Mouse (Mus musculus): ENCODE data around the gene Cc2d2a. TPM values are rescaled to one million over a fixed set of nuclear protein-coding genes. Genes with fewer than 3 reads are reported as not detected.
A peak's percentile ranks its signal among the peaks of the same experiment; 100 is the strongest.

The Cc2d2a gene
- polyA plus RNA-seq, 1 experiment from 2014 or later = 7.8 TPM

DNA sequence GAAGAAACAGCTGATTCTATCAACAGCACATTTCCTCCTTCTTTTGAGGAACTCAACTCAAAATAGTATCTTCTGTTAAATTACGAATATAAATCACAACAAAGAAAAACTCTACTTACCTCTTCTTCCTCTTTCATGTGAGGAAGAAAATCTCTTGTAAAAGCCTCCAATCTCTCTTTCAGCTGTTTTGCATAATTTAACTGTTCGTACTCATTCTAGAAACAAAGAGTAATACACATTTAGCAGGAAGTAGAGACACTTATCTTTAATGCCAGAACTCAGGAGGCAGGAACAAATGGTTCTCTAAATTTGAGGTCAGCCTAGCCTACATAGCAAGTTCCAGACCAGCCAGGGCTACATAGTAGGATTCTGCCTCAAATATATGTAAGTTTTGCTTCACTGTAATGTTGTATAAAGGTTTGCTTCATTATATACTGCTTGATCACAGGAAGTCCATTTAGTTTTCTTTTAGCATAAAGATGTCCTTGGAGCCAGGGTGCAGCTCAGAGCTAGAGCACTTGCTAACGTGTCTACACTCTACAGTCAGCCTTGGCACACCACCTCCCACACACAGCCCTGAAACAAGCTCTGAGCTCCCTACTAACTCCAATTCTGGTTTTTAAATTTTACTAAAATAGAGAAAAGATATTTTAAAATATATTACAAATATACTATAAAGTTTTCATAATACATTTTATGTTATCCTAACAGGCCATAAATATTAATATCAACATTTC is 108.6 kb downstream of the Cc2d2a start:
- WGBS = 88% methylated on average over 3 of the region's 3 CpGs
- no peak overlapping the region for H3K27ac ChIP-seq (ENCODE audit: low read length)
- no peaks in the 10 kb centered on the region for H3K9me3 ChIP-seq (ENCODE audit: control insufficient read depth, low read length)
- peaks cover 15% of the 10 kb centered on the region for H3K36me3 ChIP-seq (ENCODE audit: control insufficient read depth, insufficient read depth)
- ATAC-seq = no peak
- H3K4me3 ChIP-seq (replicated peaks; ENCODE audit: low read length) = no peak overlapping the region
- no peaks in the 10 kb centered on the region for H3K4me1 ChIP-seq (replicated peaks; ENCODE audit: control insufficient read depth, insufficient read depth, low read length)
- no peak overlapping the region for H3K4me2 ChIP-seq (ENCODE audit: low read length)
- H3K27me3 ChIP-seq (replicated peaks; ENCODE audit: control insufficient read depth, insufficient read depth, low read length) = no peaks in the 10 kb centered on the region
- no peak overlapping the region for H3K9ac ChIP-seq (replicated peaks; ENCODE audit: low read depth, low read length)

GRCm38 (mm10) chr5:43771555-43771954 is 109.4 kb downstream of the Cc2d2a start:
- H3K4me3 ChIP-seq (replicated peaks; ENCODE audit: low read length) = no peak overlapping the region
- H3K4me1 ChIP-seq (replicated peaks; ENCODE audit: control insufficient read depth, insufficient read depth, low read length) = peaks cover 3% of the 10 kb centered on the region
- H3K27me3 ChIP-seq (replicated peaks; ENCODE audit: control insufficient read depth, insufficient read depth, low read length) = no peaks in the 10 kb centered on the region
- H3K9me3 ChIP-seq (ENCODE audit: control insufficient read depth, low read length) = no peaks in the 10 kb centered on the region
- no peak for ATAC-seq
- 91% methylated on average over 3 of the region's 3 CpGs for WGBS
- H3K4me2 ChIP-seq (ENCODE audit: low read length) = no peak overlapping the region
- H3K36me3 ChIP-seq (ENCODE audit: control insufficient read depth, insufficient read depth) = peaks cover 15% of the 10 kb centered on the region
- no peak overlapping the region for H3K9ac ChIP-seq (replicated peaks; ENCODE audit: low read depth, low read length)
- no peak overlapping the region for H3K27ac ChIP-seq (ENCODE audit: low read length)

DNA sequence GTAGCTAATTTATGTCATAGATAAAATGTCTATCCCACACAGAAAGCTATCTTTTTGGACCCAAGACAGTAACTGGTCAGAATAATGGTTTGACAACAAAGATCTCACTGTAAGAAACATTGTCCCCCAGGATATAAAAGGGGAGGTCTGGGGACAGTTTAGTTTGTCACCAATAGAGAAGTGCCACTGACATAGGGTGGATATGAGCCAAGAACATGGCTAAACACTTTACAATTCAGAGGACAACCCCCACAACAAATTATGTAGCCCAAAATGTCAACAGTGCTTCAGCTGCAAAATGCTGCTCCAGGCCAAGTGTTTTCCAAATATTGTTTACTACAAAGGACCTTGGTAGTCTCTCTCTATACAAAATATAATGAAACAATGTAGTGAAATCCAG is 114.3 kb downstream of the Cc2d2a start:
- Histone ChIP-seq H3K36me3 (ENCODE audit: control insufficient read depth, insufficient read depth) (peaks cover 2% of the 10 kb centered on the region; the same call in 1 of the 2 replicates), H3K27ac (ENCODE audit: low read length) (no peak overlapping the region), H3K27me3 (replicated peaks; ENCODE audit: control insufficient read depth, insufficient read depth, low read length) (no peaks in the 10 kb centered on the region), H3K4me3 (replicated peaks; ENCODE audit: low read length) (no peak overlapping the region), H3K9ac (replicated peaks; ENCODE audit: low read depth, low read length) (no peak overlapping the region), H3K9me3 (ENCODE audit: control insufficient read depth, low read length) (no peaks in the 10 kb centered on the region), H3K4me1 (replicated peaks; ENCODE audit: control insufficient read depth, insufficient read depth, low read length) (peaks cover 21% of the 10 kb centered on the region), H3K4me2 (ENCODE audit: low read length) (no peak overlapping the region)
- 0 out of 2 replicates have a peak, but pooled peaks have one; percentile 23 for ATAC-seq

- no peaks in the 10 kb centered on the region for H3K9me3 ChIP-seq (ENCODE audit: control insufficient read depth, low read length)
- H3K4me1 ChIP-seq (replicated peaks; ENCODE audit: control insufficient read depth, insufficient read depth, low read length) = peaks cover 21% of the 10 kb centered on the region
- no peak overlapping the region for H3K9ac ChIP-seq (replicated peaks; ENCODE audit: low read depth, low read length)
- no peaks in the 10 kb centered on the region for H3K27me3 ChIP-seq (replicated peaks; ENCODE audit: control insufficient read depth, insufficient read depth, low read length)
- WGBS = 16% methylated on average over 1 of the region's 1 CpGs
- no peak for ATAC-seq
- H3K4me3 ChIP-seq (replicated peaks; ENCODE audit: low read length) = no peak overlapping the region
- no peaks in the 10 kb centered on the region; the same call in 1 of the 2 replicates for H3K36me3 ChIP-seq (ENCODE audit: control insufficient read depth, insufficient read depth)
- no peak overlapping the region for H3K4me2 ChIP-seq (ENCODE audit: low read length)
- no peak overlapping the region for H3K27ac ChIP-seq (ENCODE audit: low read length)
Observed at GRCm38 (mm10) chr5:43776993-43777392, 114.8 kb downstream of the Cc2d2a start.

DNA sequence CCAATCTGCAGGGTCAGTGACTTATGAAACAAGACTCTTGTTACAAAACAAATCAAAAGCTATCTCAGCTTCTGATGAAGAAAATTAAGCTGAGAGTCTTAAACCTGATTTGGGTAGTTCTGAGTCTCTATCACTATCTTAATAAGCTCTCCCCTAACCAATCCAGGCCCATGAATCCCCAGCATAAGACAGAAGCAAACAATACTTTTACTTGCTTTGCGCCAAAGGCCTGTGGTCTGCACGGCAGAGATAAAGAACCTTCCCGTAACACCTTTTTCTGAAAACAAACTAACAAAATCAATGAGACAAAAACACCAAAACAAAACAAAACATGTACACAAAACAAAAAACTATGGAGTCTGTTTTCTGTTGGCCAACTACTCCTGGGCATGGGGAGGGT is 116.4 kb downstream of the Cc2d2a start:
- WGBS = 88% methylated on average over 3 of the region's 3 CpGs
- Histone ChIP-seq H3K4me2 (ENCODE audit: low read length) (no peak overlapping the region), H3K9ac (replicated peaks; ENCODE audit: low read depth, low read length) (no peak overlapping the region), H3K27ac (ENCODE audit: low read length) (no peak overlapping the region), H3K36me3 (ENCODE audit: control insufficient read depth, insufficient read depth) (no peaks in the 10 kb centered on the region; the same call in 1 of the 2 replicates), H3K27me3 (replicated peaks; ENCODE audit: control insufficient read depth, insufficient read depth, low read length) (no peaks in the 10 kb centered on the region), H3K4me1 (replicated peaks; ENCODE audit: control insufficient read depth, insufficient read depth, low read length) (peaks cover 25% of the 10 kb centered on the region), H3K4me3 (replicated peaks; ENCODE audit: low read length) (no peak overlapping the region), H3K9me3 (ENCODE audit: control insufficient read depth, low read length) (no peaks in the 10 kb centered on the region)
- no peak for ATAC-seq

GRCm38 (mm10) chr5:43781423-43781976 is 119.4 kb downstream of the Cc2d2a start:
- WGBS = under 1% methylated on average over 42 of the region's 61 CpGs
- H3K4me1 ChIP-seq (replicated peaks; ENCODE audit: control insufficient read depth, insufficient read depth, low read length) = peaks cover 23% of the 10 kb centered on the region
- H3K36me3 ChIP-seq (ENCODE audit: control insufficient read depth, insufficient read depth) = no peaks in the 10 kb centered on the region; the same call in 1 of the 2 replicates
- H3K27ac ChIP-seq (ENCODE audit: low read length) = peak overlapping the region; percentile 98
- H3K4me2 ChIP-seq (ENCODE audit: low read length) = peak overlapping the region; percentile 75
- ATAC-seq = peak; percentile 74
- peak overlapping the region; percentile 93 for H3K9ac ChIP-seq (replicated peaks; ENCODE audit: low read depth, low read length)
- H3K4me3 ChIP-seq (replicated peaks; ENCODE audit: low read length) = peak overlapping the region; percentile 93
- H3K27me3 ChIP-seq (replicated peaks; ENCODE audit: control insufficient read depth, insufficient read depth, low read length) = no peaks in the 10 kb centered on the region
- no peaks in the 10 kb centered on the region for H3K9me3 ChIP-seq (ENCODE audit: control insufficient read depth, low read length)

DNA sequence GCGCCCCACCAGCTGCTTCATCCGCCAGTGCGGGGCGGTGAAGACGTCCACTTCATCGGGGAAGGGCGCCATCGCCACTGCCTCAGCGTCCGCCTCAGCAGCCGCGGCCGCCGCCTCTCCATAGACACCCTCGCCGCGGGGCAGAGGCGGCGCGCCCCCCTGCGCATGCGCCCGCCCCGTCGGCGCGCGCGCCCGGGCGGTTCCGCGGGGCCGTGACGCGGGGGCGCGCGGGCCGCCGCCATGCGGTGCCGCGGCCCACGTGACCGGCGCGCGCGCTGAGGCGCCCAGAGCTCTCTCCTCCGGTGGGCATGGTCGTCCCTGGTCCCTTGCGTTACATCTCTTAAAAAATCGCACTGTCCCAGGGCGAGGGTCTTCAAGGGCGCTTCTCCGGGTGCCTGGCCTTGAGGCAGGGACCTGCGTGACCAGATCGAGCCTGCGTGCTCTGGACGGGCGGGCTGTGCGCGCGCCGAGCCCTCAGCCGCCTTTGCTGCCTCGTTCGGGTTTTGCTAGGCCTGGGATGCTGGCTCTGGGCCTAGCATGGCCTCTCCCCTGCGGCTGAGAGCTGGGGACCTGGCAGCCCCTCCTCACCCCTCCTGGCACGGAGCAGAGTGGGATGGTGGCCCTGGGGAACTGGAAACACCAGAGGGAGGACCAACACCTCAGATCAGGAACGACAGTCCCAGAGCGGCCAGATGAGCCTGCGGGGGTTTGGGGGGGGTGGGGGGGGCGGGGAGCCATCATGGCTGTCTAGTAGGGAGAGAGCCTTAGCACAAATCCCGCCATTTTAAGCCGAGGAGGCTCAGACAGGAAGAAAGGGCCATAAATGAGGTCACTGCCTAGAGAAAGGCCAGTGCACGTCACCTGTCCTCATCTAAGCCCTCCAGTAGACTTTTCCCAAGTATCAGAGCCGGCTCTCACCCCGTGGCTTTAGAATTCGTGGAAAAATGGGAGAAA is 120.1 kb downstream of the Cc2d2a start:
- Histone ChIP-seq H3K27me3 (replicated peaks; ENCODE audit: control insufficient read depth, insufficient read depth, low read length) (no peaks in the 10 kb centered on the region), H3K9ac (replicated peaks; ENCODE audit: low read depth, low read length) (peak overlapping the region; percentile 93), H3K4me1 (replicated peaks; ENCODE audit: control insufficient read depth, insufficient read depth, low read length) (peaks cover 18% of the 10 kb centered on the region), H3K4me2 (ENCODE audit: low read length) (peak overlapping the region; percentile 74), H3K36me3 (ENCODE audit: control insufficient read depth, insufficient read depth) (no peaks in the 10 kb centered on the region; the same call in 1 of the 2 replicates), H3K9me3 (ENCODE audit: control insufficient read depth, low read length) (no peaks in the 10 kb centered on the region), H3K4me3 (replicated peaks; ENCODE audit: low read length) (peak overlapping the region; percentile 93), H3K27ac (ENCODE audit: low read length) (peak overlapping the region; percentile 98)
- 3% methylated on average over 70 of the region's 82 CpGs for WGBS
- ATAC-seq = peak; percentile 92

DNA sequence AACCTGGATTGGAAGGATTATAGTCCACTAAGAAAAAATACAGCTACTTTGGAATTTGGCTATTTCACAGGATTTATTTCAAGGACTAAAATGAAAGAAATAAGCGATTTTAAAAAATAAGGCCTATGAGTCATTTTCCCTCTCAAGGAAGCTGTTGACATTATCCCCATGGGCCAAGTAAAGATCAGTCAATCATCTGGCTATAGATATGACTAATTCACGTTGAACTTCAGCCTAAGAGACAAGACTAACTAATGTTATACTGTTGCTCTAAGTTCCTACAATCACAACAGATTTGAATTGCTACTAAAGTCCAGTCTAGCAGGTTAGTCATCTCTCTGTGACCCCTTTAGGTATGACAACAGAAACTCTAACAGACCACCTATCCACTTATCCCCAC is 121.8 kb downstream of the Cc2d2a start:
- H3K4me1 ChIP-seq (replicated peaks; ENCODE audit: control insufficient read depth, insufficient read depth, low read length) = peaks cover 18% of the 10 kb centered on the region
- no peak overlapping the region for H3K9ac ChIP-seq (replicated peaks; ENCODE audit: low read depth, low read length)
- H3K4me3 ChIP-seq (replicated peaks; ENCODE audit: low read length) = no peak overlapping the region
- H3K9me3 ChIP-seq (ENCODE audit: control insufficient read depth, low read length) = no peaks in the 10 kb centered on the region
- no peak overlapping the region for H3K27ac ChIP-seq (ENCODE audit: low read length)
- WGBS = 89% methylated on average over 2 of the region's 2 CpGs
- no peaks in the 10 kb centered on the region for H3K36me3 ChIP-seq (ENCODE audit: control insufficient read depth, insufficient read depth)
- no peaks in the 10 kb centered on the region for H3K27me3 ChIP-seq (replicated peaks; ENCODE audit: control insufficient read depth, insufficient read depth, low read length)
- no peak overlapping the region for H3K4me2 ChIP-seq (ENCODE audit: low read length)
- ATAC-seq = no peak

DNA sequence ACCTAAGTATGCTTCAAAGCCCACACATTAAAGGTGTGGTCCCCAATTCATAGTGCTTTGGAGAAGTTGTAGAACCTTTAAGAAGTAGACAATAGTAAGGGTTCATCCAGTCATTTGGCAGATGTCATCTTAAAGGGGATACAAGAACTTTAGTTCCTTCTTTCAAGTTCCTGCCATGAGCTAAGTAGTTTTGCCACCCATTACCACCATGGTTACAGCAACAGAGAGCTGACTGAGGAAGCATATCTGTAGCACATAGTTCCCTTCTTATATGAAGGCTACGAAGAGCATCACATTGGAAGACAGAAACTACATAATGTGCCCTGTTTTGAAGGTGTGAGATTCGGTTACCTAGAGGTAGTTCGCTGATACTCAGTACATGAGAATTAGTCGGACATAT is 124.5 kb downstream of the Cc2d2a start:
- no peak for ATAC-seq
- no peak overlapping the region for H3K4me3 ChIP-seq (replicated peaks; ENCODE audit: low read length)
- 90% methylated on average over 4 of the region's 4 CpGs for WGBS
- H3K4me1 ChIP-seq (replicated peaks; ENCODE audit: control insufficient read depth, insufficient read depth, low read length) = peaks cover 4% of the 10 kb centered on the region
- H3K9me3 ChIP-seq (ENCODE audit: control insufficient read depth, low read length) = no peaks in the 10 kb centered on the region
- H3K27me3 ChIP-seq (replicated peaks; ENCODE audit: control insufficient read depth, insufficient read depth, low read length) = no peaks in the 10 kb centered on the region
- H3K4me2 ChIP-seq (ENCODE audit: low read length) = no peak overlapping the region
- no peaks in the 10 kb centered on the region for H3K36me3 ChIP-seq (ENCODE audit: control insufficient read depth, insufficient read depth)
- H3K9ac ChIP-seq (replicated peaks; ENCODE audit: low read depth, low read length) = no peak overlapping the region
- no peak overlapping the region for H3K27ac ChIP-seq (ENCODE audit: low read length)

Data from forebrain, embryonic 16.5 days (tissue).